Mouse (Mus musculus): ENCODE measurements at regions not wholly inside any gene's neighbourhood (a gene's known extent, or its start where the extent isn't known, plus 50 kb on each side); places are given as distances from the start of the nearest gene placed in this dataset.

GRCm38 (mm10) chr19:30427484-30427883 is 122.0 kb downstream of the Dkk1 start:
- DNase-seq (ENCODE audit: low read depth, low spot score), result no peak

GRCm38 (mm10) chr19:30433141-30433540 is 116.3 kb downstream of the Dkk1 start:
- no peak for DNase-seq (ENCODE audit: low read depth, low spot score)

GRCm38 (mm10) chr19:30435054-30435738 is 114.3 kb downstream of the Dkk1 start:
- no peak for DNase-seq (ENCODE audit: low read depth, low spot score)

- DNase-seq (ENCODE audit: low read depth, low spot score), result no peak
Measured at GRCm38 (mm10) chr19:30450869-30451542, 98.5 kb downstream of the Dkk1 start.

GRCm38 (mm10) chr19:30451543-30451920 is 97.9 kb downstream of the Dkk1 start:
- no peak for DNase-seq (ENCODE audit: low read depth, low spot score)

GRCm38 (mm10) chr19:30452671-30453070 is 96.8 kb downstream of the Dkk1 start:
- DNase-seq (ENCODE audit: low read depth, low spot score), result no peak

- no peak for DNase-seq (ENCODE audit: low read depth, low spot score)
Measured at GRCm38 (mm10) chr19:30483436-30483835, 66.0 kb downstream of the Dkk1 start.

GRCm38 (mm10) chr19:30489786-30490185 is 59.7 kb downstream of the Dkk1 start:
- DNase-seq (ENCODE audit: low read depth, low spot score), result no peak

- no peak for DNase-seq (ENCODE audit: low read depth, low spot score)
Measured at GRCm38 (mm10) chr19:30490916-30491315, 58.5 kb downstream of the Dkk1 start.
